Mouse (Mus musculus): ENCODE measurements around the gene Slc6a19.
"Not testable (repeated sequence)": the region's sequence is repeated elsewhere in the genome, so short reads cannot be mapped to it uniquely, and the experiment has no call there.

The Slc6a19 gene

GRCm38 (mm10) chr13:73704694-73705325 lies at the start of gene Slc6a19:
Gene Slc6a19, minus strand, starts transcription at chr13:73704865.
- no peak for DNase-seq

- DNase-seq, result no peak
Measured at GRCm38 (mm10) chr13:73751284-73751683, 46.6 kb upstream of the Slc6a19 start.

GRCm38 (mm10) chr13:73750435-73750834 lies 45.8 kb upstream of the Slc6a19 start:
- no peak for DNase-seq

- DNase-seq, result no peak
Measured at GRCm38 (mm10) chr13:73748663-73749440, 44.2 kb upstream of the Slc6a19 start.

GRCm38 (mm10) chr13:73743662-73744061 lies 39.0 kb upstream of the Slc6a19 start:
- no peak for DNase-seq

- DNase-seq, result no peak
Measured at GRCm38 (mm10) chr13:73742944-73743343, 38.3 kb upstream of the Slc6a19 start.

- DNase-seq, result not testable (repeated sequence)
Measured at GRCm38 (mm10) chr13:73740399-73740944, 35.8 kb upstream of the Slc6a19 start.

GRCm38 (mm10) chr13:73736943-73737342 lies 32.3 kb upstream of the Slc6a19 start:
- DNase-seq, result no peak

GRCm38 (mm10) chr13:73735928-73736327 lies 31.3 kb upstream of the Slc6a19 start:
- no peak for DNase-seq

- no peak for DNase-seq
Measured at GRCm38 (mm10) chr13:73735270-73735669, 30.6 kb upstream of the Slc6a19 start.

- DNase-seq, result no peak
Measured at GRCm38 (mm10) chr13:73734379-73734778, 29.7 kb upstream of the Slc6a19 start.

GRCm38 (mm10) chr13:73732742-73733700 lies 28.4 kb upstream of the Slc6a19 start, which contains the start of gene Slc12a7:
Gene Slc12a7, plus strand, starts transcription at chr13:73733094.
- no peak for DNase-seq

GRCm38 (mm10) chr13:73732235-73732634 lies 27.6 kb upstream of the Slc6a19 start:
- DNase-seq, result no peak

GRCm38 (mm10) chr13:73730913-73731312 lies 26.2 kb upstream of the Slc6a19 start:
- DNase-seq, result no peak

GRCm38 (mm10) chr13:73728633-73729032 lies 24.0 kb upstream of the Slc6a19 start:
- no peak for DNase-seq

GRCm38 (mm10) chr13:73727621-73728025 lies 23.0 kb upstream of the Slc6a19 start:
- DNase-seq, result no peak

- no peak for DNase-seq
Measured at GRCm38 (mm10) chr13:73725315-73725714, 20.6 kb upstream of the Slc6a19 start.

GRCm38 (mm10) chr13:73723081-73723668 lies 18.5 kb upstream of the Slc6a19 start:
- peak; percentile 52 for DNase-seq

- no peak for DNase-seq
Measured at GRCm38 (mm10) chr13:73720241-73720640, 15.6 kb upstream of the Slc6a19 start.

- DNase-seq, result peak; percentile 88
Measured at GRCm38 (mm10) chr13:73718225-73718624, 13.6 kb upstream of the Slc6a19 start.

GRCm38 (mm10) chr13:73714020-73714419 lies 9.4 kb upstream of the Slc6a19 start:
- no peak for DNase-seq

- no peak for DNase-seq
Measured at GRCm38 (mm10) chr13:73713204-73713603, 8.5 kb upstream of the Slc6a19 start.
